Mouse (Mus musculus) testis, adult 2 months (tissue): Measurements from ENCODE around the gene Mbnl3. TPM values are rescaled to one million over a fixed set of nuclear protein-coding genes. Genes with fewer than 3 reads are reported as not detected.

Source experiments
- H3K27ac ChIP-seq: fragments of 200-500 bp; 2 replicates; pipeline ENCODE4 v1.5.1; 2012; ENCODE audit warnings: low read depth, low read length; ENCODE audit not compliant: control insufficient read depth, insufficient read depth
- H3K27me3 ChIP-seq: fragments of 200-500 bp; 2 replicates; pipeline ENCODE4 v1.6.1; 2012; ENCODE audit warnings: mild to moderate bottlenecking, low read length, moderate library complexity; ENCODE audit not compliant: control insufficient read depth, insufficient read depth
- H3K36me3 ChIP-seq: fragments of 200-500 bp; 2 replicates; pipeline ENCODE4 v1.6.1; 2012; ENCODE audit warnings: mild to moderate bottlenecking, low read length; ENCODE audit not compliant: control insufficient read depth, insufficient read depth
- H3K4me1 ChIP-seq: fragments of 200-500 bp; 2 replicates; pipeline ENCODE4 v1.6.1; 2012; ENCODE audit warnings: low read length; ENCODE audit not compliant: control insufficient read depth, insufficient read depth
- H3K4me3 ChIP-seq: fragments of 200-500 bp; 2 replicates; pipeline ENCODE4 v1.5.1; 2012; ENCODE audit warnings: low read depth, mild to moderate bottlenecking, low read length, moderate library complexity, mixed read lengths; ENCODE audit not compliant: control insufficient read depth
- CTCF ChIP-seq: fragments of 200-500 bp; IDR thresholded peaks from 2 replicates; pipeline ENCODE4 v1.5.1; 2012; ENCODE audit warnings: low read depth, mild to moderate bottlenecking, inconsistent platforms, low read length, moderate library complexity; ENCODE audit not compliant: control insufficient read depth, insufficient read depth, insufficient replicate concordance
- POLR2A ChIP-seq: fragments of 200-500 bp; IDR thresholded peaks from 2 replicates; pipeline ENCODE4 v1.6.1; 2012; ENCODE audit warnings: low read depth, mild to moderate bottlenecking, inconsistent platforms, low read length, moderate library complexity; ENCODE audit not compliant: control insufficient read depth
- polyA plus RNA-seq: library from polyadenylated mRNA; depleted of rRNA; stranded (reverse); fragments of >200 nt; gene quantifications from 2 replicates; pipeline ENCODE4 v1.2.3, GENCODE M21; 2012; rRNA removed

The Mbnl3 gene
- polyA plus RNA-seq, result 3.0 and 3.7 TPM in 2 replicates

DNA sequence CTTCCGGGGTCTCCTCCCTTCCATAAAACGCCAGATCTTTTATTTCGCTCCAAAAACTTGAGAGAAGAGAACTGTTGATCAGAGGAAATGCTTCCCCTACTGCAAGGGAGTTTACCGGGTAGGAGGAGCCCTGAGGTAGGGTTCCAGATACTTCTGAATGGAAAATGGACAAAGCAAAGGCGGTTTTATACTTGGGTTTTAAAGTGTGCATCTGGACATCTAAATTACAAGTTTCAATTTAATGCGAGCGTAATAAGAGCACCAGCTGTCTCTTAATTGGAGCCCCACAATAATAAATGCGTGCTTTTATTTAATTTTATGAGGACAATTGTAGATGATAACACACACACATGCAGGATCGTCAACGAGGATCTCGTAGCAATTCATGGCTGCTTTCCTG lies at the start of gene Mbnl3:
Gene Mbnl3 (minus strand): TSS at position 101 of the 400 bp plus-strand sequence.
- TF ChIP-seq CTCF (no peak), POLR2A (no peak)
- peak within 1 kb of the TSS; percentile 53; the same call in 1 of the 2 replicates for H3K27ac ChIP-seq
- no peaks in the 10 kb centered on the region for H3K27me3 ChIP-seq
- peak within 1 kb of the TSS; percentile 88 for H3K4me3 ChIP-seq
- H3K36me3 ChIP-seq, result no peaks in the 10 kb centered on the region
- H3K4me1 ChIP-seq, result no peaks in the 10 kb centered on the region

DNA sequence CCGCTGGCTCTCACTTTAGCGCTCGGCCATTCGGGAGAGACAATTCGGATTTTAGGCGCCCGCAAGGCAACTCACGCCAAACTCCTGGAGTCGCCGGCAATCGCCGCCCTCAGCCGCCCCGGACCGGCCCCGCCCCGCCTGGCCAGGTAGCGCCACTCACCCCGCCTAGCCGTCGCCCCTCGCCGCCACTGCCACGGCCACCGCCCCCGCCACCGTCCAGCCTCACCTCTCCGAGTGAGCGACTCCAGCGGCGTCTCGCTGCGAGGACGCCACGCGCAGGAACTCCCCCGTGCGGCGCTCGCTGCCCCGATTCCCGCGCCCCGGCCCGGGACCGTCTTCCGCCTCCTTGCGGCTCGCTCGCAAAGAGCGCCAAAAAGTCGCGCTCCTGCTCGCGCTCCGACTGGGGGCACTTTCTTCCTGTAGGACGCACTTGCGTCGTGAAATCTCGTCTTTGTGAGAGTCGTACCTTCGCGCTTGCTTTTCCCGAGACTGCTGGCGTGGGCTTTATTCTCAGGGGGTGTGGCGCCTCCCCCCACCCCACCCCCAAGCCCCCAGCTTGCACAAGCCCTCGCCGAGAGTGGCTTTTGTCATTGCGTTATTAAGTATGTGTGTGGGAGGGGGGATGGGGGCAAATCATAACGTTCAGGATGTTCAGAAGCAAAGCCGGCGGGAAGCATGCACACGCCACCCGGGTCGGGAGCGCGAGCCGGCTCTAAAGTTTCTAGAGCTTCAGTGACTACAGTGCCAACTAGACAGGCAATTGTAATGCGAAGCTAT lies 596 bp downstream of the Mbnl3 start:
- no peak for TF ChIP-seq POLR2A
- TF ChIP-seq CTCF, result no peak
- H3K36me3 ChIP-seq, result no peaks in the 10 kb centered on the region
- peak overlapping the region; percentile 88 for H3K4me3 ChIP-seq
- no peaks in the 10 kb centered on the region for H3K4me1 ChIP-seq
- no peaks in the 10 kb centered on the region for H3K27me3 ChIP-seq
- H3K27ac ChIP-seq, result peak overlapping the region; percentile 53; the same call in 1 of the 2 replicates

DNA sequence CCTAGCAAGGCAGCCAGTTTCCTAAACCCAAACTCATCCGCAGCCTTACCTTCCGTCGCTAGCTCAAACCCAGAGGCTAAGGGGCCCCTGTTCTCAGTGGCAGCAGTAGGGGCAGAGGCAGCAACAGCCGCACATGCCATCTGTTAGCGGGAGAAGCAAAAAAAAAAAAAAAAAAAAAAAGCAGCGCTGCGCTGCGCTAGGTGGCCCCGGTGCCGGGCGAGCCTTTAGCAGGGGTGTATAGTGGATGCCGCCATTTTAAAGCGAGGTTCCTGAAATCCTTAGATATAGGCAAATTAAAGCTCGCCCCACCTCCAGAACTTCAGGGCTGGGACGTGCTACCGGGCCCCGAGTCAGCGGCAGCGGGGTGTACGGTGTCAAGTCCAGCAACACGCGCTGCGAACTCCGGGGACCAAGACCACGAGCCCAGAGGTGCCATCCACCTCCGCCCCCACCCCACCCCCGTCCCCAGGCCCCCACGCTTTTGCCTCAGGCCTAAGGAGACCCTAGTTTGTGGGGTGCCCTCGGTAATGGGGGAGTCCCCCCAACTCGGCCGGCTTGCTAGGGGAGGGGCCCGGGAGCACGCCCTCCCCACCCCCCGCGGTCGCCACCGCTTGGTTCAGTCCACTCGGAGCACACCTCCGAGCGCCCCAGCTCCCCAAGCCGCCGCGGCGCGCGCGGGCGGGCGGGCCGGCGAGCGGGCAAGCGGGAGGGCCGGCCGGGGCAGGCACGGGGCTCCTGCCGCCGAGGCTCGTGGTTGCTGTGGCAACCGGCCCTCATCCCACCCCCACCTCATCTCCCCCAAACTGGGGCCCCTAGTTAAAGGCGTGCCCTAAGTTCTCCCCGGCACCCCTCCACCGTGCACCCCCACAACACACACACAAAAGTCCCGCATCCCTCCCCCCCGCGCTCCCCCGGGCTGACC lies 1.4 kb downstream of the Mbnl3 start:
- Histone ChIP-seq H3K4me1 (no peaks in the 10 kb centered on the region), H3K27ac (peak overlapping the region; percentile 25), H3K36me3 (no peaks in the 10 kb centered on the region), H3K4me3 (peak overlapping the region; percentile 88), H3K27me3 (no peaks in the 10 kb centered on the region)
- TF ChIP-seq CTCF (no peak), POLR2A (no peak)

DNA sequence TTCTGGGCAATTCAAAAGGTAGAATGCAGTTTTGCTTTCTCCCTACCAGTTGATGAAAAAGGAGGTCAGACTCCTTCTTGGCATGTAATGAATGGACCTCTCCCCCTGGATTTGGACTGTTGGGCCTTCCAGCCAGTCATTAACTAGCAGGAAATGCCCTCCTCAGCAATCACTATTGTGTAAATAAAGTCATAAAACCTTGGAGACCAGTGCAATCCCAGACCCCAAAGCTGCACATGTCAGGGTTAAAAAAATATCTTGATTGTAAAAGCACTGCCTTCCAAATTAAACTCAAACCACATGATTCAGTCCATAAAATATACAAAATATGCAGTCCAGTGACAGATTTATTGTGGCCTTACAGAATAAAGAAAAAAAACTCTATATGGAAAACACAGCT lies 9.3 kb downstream of the Mbnl3 start:
- Histone ChIP-seq H3K36me3 (no peaks in the 10 kb centered on the region), H3K4me1 (no peaks in the 10 kb centered on the region), H3K27me3 (no peaks in the 10 kb centered on the region), H3K27ac (no peak overlapping the region), H3K4me3 (no peak overlapping the region)
- no peak for TF ChIP-seq CTCF
- no peak for TF ChIP-seq POLR2A

DNA sequence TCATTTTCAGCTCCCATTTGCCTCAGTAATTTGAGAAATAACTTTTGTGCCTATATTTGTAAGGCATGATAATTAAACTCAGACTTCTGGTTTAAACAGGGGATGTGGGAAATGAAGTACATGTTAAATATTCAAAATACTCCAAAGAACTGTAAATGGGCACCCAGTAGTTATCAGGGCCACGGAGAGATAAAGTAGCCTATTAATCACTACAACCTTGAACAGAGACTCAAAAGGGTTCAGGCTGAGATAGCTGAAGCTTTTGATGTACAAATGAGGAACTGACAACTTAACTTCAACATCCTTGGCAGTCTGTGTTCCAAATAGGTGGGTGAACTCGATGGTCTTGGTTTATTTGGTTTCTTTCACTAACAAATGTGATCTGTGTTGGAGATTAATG lies 34.4 kb downstream of the Mbnl3 start:
- no peak overlapping the region for H3K27ac ChIP-seq
- no peak for TF ChIP-seq CTCF
- no peaks in the 10 kb centered on the region for H3K27me3 ChIP-seq
- no peaks in the 10 kb centered on the region for H3K36me3 ChIP-seq
- no peaks in the 10 kb centered on the region for H3K4me1 ChIP-seq
- H3K4me3 ChIP-seq, result no peak overlapping the region

DNA sequence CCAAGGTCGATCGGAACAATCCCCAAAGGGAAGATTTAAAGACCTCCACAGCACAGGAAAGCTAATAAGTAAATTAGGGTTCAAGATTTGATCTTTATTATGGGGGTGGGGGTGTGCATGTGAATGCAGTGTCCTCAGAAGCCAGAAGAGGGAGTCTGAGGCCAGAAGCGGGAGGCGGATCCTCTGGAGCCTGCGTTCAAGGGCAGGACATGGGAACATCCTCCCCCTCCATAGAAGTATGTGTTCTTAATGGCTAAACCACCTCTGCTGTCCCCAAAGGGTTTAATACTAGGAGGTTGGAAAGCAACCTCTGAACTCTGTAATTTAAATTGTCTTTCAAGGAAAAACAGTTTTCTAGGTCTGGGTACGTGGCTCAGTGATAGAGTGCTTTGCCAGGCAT lies 34.9 kb downstream of the Mbnl3 start:
- no peaks in the 10 kb centered on the region for H3K27me3 ChIP-seq
- TF ChIP-seq POLR2A (no peak), CTCF (no peak)
- no peak overlapping the region for H3K27ac ChIP-seq
- no peaks in the 10 kb centered on the region for H3K36me3 ChIP-seq
- H3K4me3 ChIP-seq, result no peak overlapping the region
- no peaks in the 10 kb centered on the region for H3K4me1 ChIP-seq

DNA sequence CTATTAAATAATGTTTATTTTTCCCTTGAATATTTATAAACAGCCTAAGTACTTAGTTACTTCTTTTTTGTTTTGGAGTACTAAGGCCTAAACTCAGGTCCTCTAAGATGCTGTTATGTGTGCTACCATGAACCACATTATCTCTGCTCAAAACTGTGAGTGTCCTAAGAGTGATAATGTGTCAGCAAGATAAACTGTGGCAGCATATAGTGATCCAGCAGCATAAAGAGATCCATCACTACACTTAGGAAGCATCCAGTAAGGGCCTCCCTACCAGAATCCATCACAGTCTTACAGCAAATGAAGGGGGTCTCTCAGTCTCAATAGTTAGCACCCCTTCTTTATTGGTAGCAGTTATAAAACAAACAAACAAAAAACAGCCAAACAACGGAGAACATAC lies 35.9 kb downstream of the Mbnl3 start:
- no peak for TF ChIP-seq CTCF
- H3K4me3 ChIP-seq, result no peak overlapping the region
- H3K27ac ChIP-seq, result no peak overlapping the region
- H3K27me3 ChIP-seq, result no peaks in the 10 kb centered on the region
- H3K36me3 ChIP-seq, result no peaks in the 10 kb centered on the region
- H3K4me1 ChIP-seq, result no peaks in the 10 kb centered on the region
